Mouse (Mus musculus) C2C12 (cell line): ENCODE data around the gene Polrmt.

Source experiments
- CTCF ChIP-seq: IDR thresholded peaks from one replicate; pipeline ENCODE4 v1.5.1; 2011; ENCODE audit not compliant: control insufficient read depth, insufficient read depth, insufficient read length
- MYOD1 ChIP-seq: IDR thresholded peaks from one replicate; pipeline ENCODE4 v1.6.1; 2011; ENCODE audit warnings: low read depth; ENCODE audit not compliant: control insufficient read depth, insufficient read length
- MYOG ChIP-seq: IDR thresholded peaks from one replicate; pipeline ENCODE4 v1.6.1; 2011; ENCODE audit not compliant: control insufficient read depth, insufficient read length; ENCODE audit errors: extremely low read depth
- USF1 ChIP-seq: IDR thresholded peaks from one replicate; pipeline ENCODE4 v1.6.1; 2011; ENCODE audit warnings: low read depth, mild to moderate bottlenecking, control low read depth, moderate library complexity

GRCm38 (mm10) chr10:79723047-79723446 lies 23.3 kb downstream of the Polrmt start:
- TF ChIP-seq CTCF (no peak), MYOG (no peak), MYOD1 (no peak), USF1 (no peak)
